Mouse (Mus musculus) small intestine, adult 2 months (tissue): Measurements from ENCODE around the gene Sag.

Experiments
- CTCF ChIP-seq: fragments of 200-500 bp; IDR thresholded peaks from 2 replicates; pipeline ENCODE4 v1.5.1; 2012; ENCODE audit warnings: low read depth, mild to moderate bottlenecking, control low read depth, inconsistent platforms, low read length, moderate library complexity, mixed read lengths; ENCODE audit not compliant: insufficient replicate concordance, insufficient read length; ENCODE audit errors: extremely low read depth
- POLR2A ChIP-seq: fragments of 200-500 bp; IDR thresholded peaks from 2 replicates; pipeline ENCODE4 v1.6.1; 2012; ENCODE audit warnings: low read depth, mild to moderate bottlenecking, control low read depth, inconsistent platforms, low read length, moderate library complexity

- TF ChIP-seq CTCF (no peak), POLR2A (no peak)
Measured at GRCm38 (mm10) chr1:87846801-87847474, 43.5 kb downstream of the Sag start.
